Mouse (Mus musculus) MEL (cell line): ENCODE measurements at regions not wholly inside any gene's neighbourhood (a gene's known extent, or its start where the extent isn't known, plus 50 kb on each side); places are given as distances from the start of the nearest gene placed in this dataset.

Source experiments
- DNase-seq: peaks from one replicate; pipeline ENCODE4 v3.0.0; 2011; ENCODE audit warnings: low read depth, low spot score
- H3K27ac ChIP-seq: 2 replicates; pipeline ENCODE4 v1.5.1; 2012; ENCODE audit warnings: low read depth, mild to moderate bottlenecking, control low read depth, low read length, moderate library complexity; ENCODE audit not compliant: control insufficient read depth
- H3K27me3 ChIP-seq, 2 experiments: fragments of 150-350 bp in 1 of 2; sonication (generic) in 1 of 2; 2 replicates each; pipeline ENCODE4 v1.6.1; 2012; ENCODE audit warnings: low read length in 2 of 2, mild to moderate bottlenecking in 2 of 2, improper control_type of control experiment in 1 of 2, moderate library complexity in 1 of 2; ENCODE audit not compliant: insufficient read depth in 2 of 2, control insufficient read depth in 1 of 2
- H3K36me3 ChIP-seq, 2 experiments: 2 replicates each; pipeline ENCODE4 v1.6.1; 2012 to 2014; ENCODE audit warnings: low read length in 2 of 2, improper control_type of control experiment in 1 of 2, inconsistent platforms in 1 of 2, mild to moderate bottlenecking in 1 of 2; ENCODE audit not compliant: insufficient read depth in 2 of 2, control insufficient read depth in 1 of 2
- H3K4me1 ChIP-seq, 2 experiments: fragments of 150-350 bp in 1 of 2; sonication (generic) in 1 of 2; 2 replicates each; pipeline ENCODE4 v1.6.1; 2012; ENCODE audit warnings: low read length in 2 of 2, improper control_type of control experiment in 1 of 2, mild to moderate bottlenecking in 1 of 2; ENCODE audit not compliant: insufficient read depth in 2 of 2, control insufficient read depth in 1 of 2
- H3K4me3 ChIP-seq, 2 experiments: fragments of 150-350 bp in 1 of 2; sonication (generic) in 1 of 2; 2 replicates each; pipeline ENCODE4 v1.5.1; 2012; ENCODE audit warnings: low read depth in 2 of 2, low read length in 2 of 2, mild to moderate bottlenecking in 2 of 2, moderate library complexity in 2 of 2, control low read depth in 1 of 2, improper control_type of control experiment in 1 of 2; ENCODE audit not compliant: control insufficient read depth in 1 of 2, insufficient read depth in 1 of 2
- H3K79me2 ChIP-seq: 2 replicates; pipeline ENCODE4 v1.6.1; 2012; ENCODE audit warnings: mild to moderate bottlenecking, low read length, moderate library complexity; ENCODE audit not compliant: control insufficient read depth, poor library complexity, insufficient read depth
- H3K9ac ChIP-seq: 2 replicates; pipeline ENCODE4 v1.6.1; 2012; ENCODE audit warnings: low read depth, mild to moderate bottlenecking, control low read depth, low read length, moderate library complexity; ENCODE audit not compliant: control insufficient read depth, poor library complexity, severe bottlenecking
- H3K9me3 ChIP-seq: fragments of 150-350 bp; sonication (generic); replicated peaks from 2 replicates; pipeline ENCODE4 v1.6.1; 2012; ENCODE audit warnings: mild to moderate bottlenecking, low read length, improper control_type of control experiment, moderate library complexity; ENCODE audit not compliant: insufficient read depth
- CHD1 ChIP-seq: IDR thresholded peaks from 2 replicates; pipeline ENCODE4 v1.6.1; 2012; ENCODE audit warnings: low read depth, mild to moderate bottlenecking, inconsistent platforms, low read length, improper control_type of control experiment
- CHD2 ChIP-seq: IDR thresholded peaks from 2 replicates; pipeline ENCODE4 v1.6.1; 2011; ENCODE audit warnings: low read length, improper control_type of control experiment
- CTCF ChIP-seq, 3 experiments: IDR thresholded peaks in 2 of 3; conservative IDR thresholded peaks in 1 of 3; 2 replicates each; pipeline ENCODE4 v1.5.1; 2011 to 2012; ENCODE audit warnings: low read length in 3 of 3, low read depth in 2 of 3, mild to moderate bottlenecking in 2 of 3, improper control_type of control experiment in 1 of 3, inconsistent platforms in 1 of 3, mixed read lengths in 1 of 3, moderate library complexity in 1 of 3; ENCODE audit not compliant: control insufficient read depth in 1 of 3, insufficient read depth in 1 of 3, poor library complexity in 1 of 3, severe bottlenecking in 1 of 3
- ELF1 ChIP-seq: IDR thresholded peaks from 2 replicates; pipeline ENCODE4 v1.6.1; 2014; ENCODE audit warnings: low read depth, mild to moderate bottlenecking, inconsistent platforms, low read length, improper control_type of control experiment, moderate library complexity
- GABPA ChIP-seq: IDR thresholded peaks from 2 replicates; pipeline ENCODE4 v1.6.1; 2012; ENCODE audit warnings: low read depth, mild to moderate bottlenecking, inconsistent platforms, low read length, improper control_type of control experiment, moderate library complexity
- GATA1 ChIP-seq: IDR thresholded peaks from 2 replicates; pipeline ENCODE4 v1.6.1; 2011; ENCODE audit warnings: low read depth, low read length, improper control_type of control experiment
- MAZ ChIP-seq: IDR thresholded peaks from 2 replicates; pipeline ENCODE4 v1.6.1; 2012; ENCODE audit warnings: low read depth, mild to moderate bottlenecking, inconsistent platforms, low read length, improper control_type of control experiment
- MEF2A ChIP-seq: IDR thresholded peaks from 2 replicates; pipeline ENCODE4 v1.6.1; 2014; ENCODE audit warnings: low read depth, mild to moderate bottlenecking, inconsistent platforms, low read length, improper control_type of control experiment; ENCODE audit not compliant: poor library complexity, insufficient replicate concordance, severe bottlenecking; ENCODE audit errors: extremely low read depth
- MYB ChIP-seq: IDR thresholded peaks from 2 replicates; pipeline ENCODE4 v1.6.1; 2011; ENCODE audit warnings: mild to moderate bottlenecking, low read depth, low read length, improper control_type of control experiment
- MYC ChIP-seq: IDR thresholded peaks from 2 replicates; pipeline ENCODE4 v1.6.1; 2011; ENCODE audit warnings: low read depth, mild to moderate bottlenecking, low read length, improper control_type of control experiment, moderate library complexity
- NELFE ChIP-seq: IDR thresholded peaks from 2 replicates; pipeline ENCODE4 v1.6.1; 2011; ENCODE audit warnings: low read depth, low read length, improper control_type of control experiment
- POLR2A ChIP-seq, 2 experiments: IDR thresholded peaks; 2 replicates each; pipeline ENCODE4 v1.6.1; 2011 to 2012; ENCODE audit warnings: low read length in 2 of 2, mild to moderate bottlenecking in 2 of 2, control low read depth in 1 of 2, improper control_type of control experiment in 1 of 2, low read depth in 1 of 2, moderate library complexity in 1 of 2; ENCODE audit not compliant: control insufficient read depth in 1 of 2, insufficient read depth in 1 of 2, poor library complexity in 1 of 2
- POLR2AphosphoS2 ChIP-seq: IDR thresholded peaks from 2 replicates; pipeline ENCODE4 v1.6.1; 2011; ENCODE audit warnings: low read length, improper control_type of control experiment
- POLR2AphosphoS5 ChIP-seq: IDR thresholded peaks from 2 replicates; pipeline ENCODE4 v1.6.1; 2012; ENCODE audit warnings: low read depth, borderline replicate concordance, mild to moderate bottlenecking, inconsistent platforms, low read length, moderate library complexity, mixed read lengths
- SIN3A ChIP-seq: IDR thresholded peaks from 2 replicates; pipeline ENCODE4 v1.6.1; 2012; ENCODE audit warnings: low read length, improper control_type of control experiment, inconsistent platforms
- SMC3 ChIP-seq: IDR thresholded peaks from 2 replicates; pipeline ENCODE4 v1.6.1; 2011; ENCODE audit warnings: low read depth, low read length, improper control_type of control experiment
- TBP ChIP-seq: IDR thresholded peaks from 2 replicates; pipeline ENCODE4 v1.8.0; 2011; ENCODE audit warnings: low read depth, low read length, improper control_type of control experiment
- TCF12 ChIP-seq: IDR thresholded peaks from 2 replicates; pipeline ENCODE4 v1.6.1; 2014; ENCODE audit warnings: low read depth, mild to moderate bottlenecking, inconsistent platforms, low read length, improper control_type of control experiment, moderate library complexity
- USF2 ChIP-seq, 2 experiments: IDR thresholded peaks; 2 replicates each; pipeline ENCODE4 v1.6.1; 2011 to 2012; ENCODE audit warnings: improper control_type of control experiment in 2 of 2, low read length in 2 of 2, borderline replicate concordance in 1 of 2, inconsistent platforms in 1 of 2, low read depth in 1 of 2, mild to moderate bottlenecking in 1 of 2; ENCODE audit not compliant: insufficient read depth in 1 of 2

- H3K36me3 ChIP-seq, result peaks cover 0 to 3% of the 10 kb centered on the region in 2 experiments; a peak in 2 of 4 replicates
- TF ChIP-seq CTCF (IDR thresholded peaks at IDR 0.05 in 2 of 3, conservative IDR thresholded peaks at IDR 0.05 in 1 of 3; ENCODE audit: control insufficient read depth in 1 of 3, insufficient read depth in 1 of 3, low read depth in 2 of 3, low read length in 3 of 3, poor library complexity in 1 of 3, severe bottlenecking in 1 of 3) (no peak), TCF12 (no peak), POLR2AphosphoS2 (no peak), MYC (no peak), MEF2A (no peak), CHD1 (no peak), GATA1 (no peak), POLR2AphosphoS5 (no peak), SIN3A (no peak), NELFE (no peak), POLR2A (IDR thresholded peaks at IDR 0.05; ENCODE audit: control insufficient read depth in 1 of 2, insufficient read depth in 1 of 2, low read depth in 1 of 2, low read length in 2 of 2, poor library complexity in 1 of 2) (no peak), GABPA (no peak), TBP (no peak), MAZ (no peak), ELF1 (no peak), MYB (no peak)
- no peak overlapping the region for H3K27ac ChIP-seq
- no peaks in the 10 kb centered on the region for H3K9me3 ChIP-seq
- no peaks in the 10 kb centered on the region for H3K79me2 ChIP-seq
- no peak overlapping the region for H3K4me3 ChIP-seq
- DNase-seq, result no peak
- H3K4me1 ChIP-seq, result peaks cover 0 to 16% of the 10 kb centered on the region in 2 experiments; a peak in 1 of 4 replicates
- H3K9ac ChIP-seq, result no peak overlapping the region
- H3K27me3 ChIP-seq, result no peaks in the 10 kb centered on the region
Measured at GRCm38 (mm10) chr2:167763891-167764410, 74.3 kb upstream of the Tmem189 start.

- DNase-seq, result no peak
- no peak overlapping the region for H3K4me3 ChIP-seq
- no peaks in the 10 kb centered on the region for H3K79me2 ChIP-seq
- TF ChIP-seq SMC3, result no peak
- TF ChIP-seq MYC, result no peak
- no peak for TF ChIP-seq USF2 (IDR thresholded peaks at IDR 0.05; ENCODE audit: borderline replicate concordance in 1 of 2, insufficient read depth in 1 of 2, low read depth in 1 of 2, low read length in 2 of 2)
- no peak for TF ChIP-seq TCF12
- no peak for TF ChIP-seq CHD2
- TF ChIP-seq MYB, result no peak
- no peak for TF ChIP-seq CTCF (IDR thresholded peaks at IDR 0.05 in 2 of 3, conservative IDR thresholded peaks at IDR 0.05 in 1 of 3; ENCODE audit: control insufficient read depth in 1 of 3, insufficient read depth in 1 of 3, low read depth in 2 of 3, low read length in 3 of 3, poor library complexity in 1 of 3, severe bottlenecking in 1 of 3)
- TF ChIP-seq MAZ, result no peak
- no peak overlapping the region for H3K27ac ChIP-seq
- no peaks in the 10 kb centered on the region for H3K27me3 ChIP-seq
- no peaks in the 10 kb centered on the region for H3K9me3 ChIP-seq
- H3K9ac ChIP-seq, result no peak overlapping the region
- peaks cover 0 to 16% of the 10 kb centered on the region in 2 experiments; a peak in 1 of 4 replicates for H3K4me1 ChIP-seq
- peaks cover 0 to 3% of the 10 kb centered on the region in 2 experiments; a peak in 2 of 4 replicates for H3K36me3 ChIP-seq
Measured at GRCm38 (mm10) chr2:167761404-167761936, 71.8 kb upstream of the Tmem189 start.
